Mouse (Mus musculus) urinary bladder, postnatal 14 days (tissue): ENCODE results near the gene Rad50.

ENCODE experiments used
- DNase-seq: peaks from one replicate; pipeline ENCODE4 v3.0.0; 2021; ENCODE audit warnings: low spot score

Rad50 gene

GRCm38 (mm10) chr11:53633644-53634043, 73.5 kb downstream of the Rad50 start:
- no peak for DNase-seq

- no peak for DNase-seq
These were observed 74.9 kb downstream of the Rad50 start for GRCm38 (mm10) chr11:53632122-53632733.

GRCm38 (mm10) chr11:53627859-53628258, 79.3 kb downstream of the Rad50 start:
- DNase-seq: peak; percentile 83

GRCm38 (mm10) chr11:53626802-53627373, 80.2 kb downstream of the Rad50 start:
- DNase-seq: no peak

GRCm38 (mm10) chr11:53624124-53624523, 83.0 kb downstream of the Rad50 start:
- no peak for DNase-seq

- no peak for DNase-seq
These were observed 83.5 kb downstream of the Rad50 start for GRCm38 (mm10) chr11:53623573-53623972.

- no peak for DNase-seq
These were observed 84.7 kb downstream of the Rad50 start for GRCm38 (mm10) chr11:53622440-53622806.

- no peak for DNase-seq
These were observed 85.3 kb downstream of the Rad50 start for GRCm38 (mm10) chr11:53621582-53622439.

GRCm38 (mm10) chr11:53620094-53620493, 87.0 kb downstream of the Rad50 start:
- DNase-seq: no peak

GRCm38 (mm10) chr11:53619428-53619827, 87.7 kb downstream of the Rad50 start:
- no peak for DNase-seq

GRCm38 (mm10) chr11:53618619-53619198, 88.4 kb downstream of the Rad50 start, which contains the start of gene Il4:
Il4 (minus strand) TSS chr11:53618669.
- DNase-seq: no peak

- no peak for DNase-seq
These were observed 89.5 kb downstream of the Rad50 start for GRCm38 (mm10) chr11:53617562-53618109.

GRCm38 (mm10) chr11:53616748-53617558, 90.2 kb downstream of the Rad50 start:
- no peak for DNase-seq

- no peak for DNase-seq
These were observed 91.5 kb downstream of the Rad50 start for GRCm38 (mm10) chr11:53615575-53615974.

GRCm38 (mm10) chr11:53615172-53615571, 91.9 kb downstream of the Rad50 start:
- DNase-seq: no peak

- no peak for DNase-seq
These were observed 97.4 kb downstream of the Rad50 start for GRCm38 (mm10) chr11:53609672-53610071.

GRCm38 (mm10) chr11:53609231-53609630, 97.9 kb downstream of the Rad50 start:
- DNase-seq: no peak

GRCm38 (mm10) chr11:53605609-53606008, 101.5 kb downstream of the Rad50 start:
- no peak for DNase-seq

- no peak for DNase-seq
These were observed 102.1 kb downstream of the Rad50 start for GRCm38 (mm10) chr11:53604983-53605382.
